Mouse (Mus musculus) right cerebral cortex, adult 2 months (tissue): ENCODE results near the gene Pmfbp1.

Source experiments
- DNase-seq, 2 experiments: peaks; one replicate each; pipeline ENCODE4 v3.0.0; 2021 to 2022; ENCODE audit warnings: low spot score in 2 of 2

The Pmfbp1 gene

GRCm38 (mm10) chr8:109591367-109591766 lies 97.5 kb downstream of the Pmfbp1 start:
- no peak for DNase-seq

GRCm38 (mm10) chr8:109592164-109592563 lies 98.3 kb downstream of the Pmfbp1 start:
- DNase-seq: no peak
